Mouse (Mus musculus) embryonic facial prominence, embryonic 14.5 days (tissue): Measurements from ENCODE around the gene Slc25a28. TPM values are rescaled to one million over a fixed set of nuclear protein-coding genes. Genes with fewer than 3 reads are reported as not detected.

Experiments
- ATAC-seq: fragments of 200-750 bp; cut with Nextera tagmentation; 2 replicates; pipeline ENCODE4 v1.8.0; 2017; ENCODE audit warnings: low read depth, moderate number of reproducible peaks, moderate TSS enrichment
- DNase-seq: peaks from one replicate; pipeline ENCODE4 v3.0.0-alpha.2; 2015; ENCODE audit warnings: low spot score
- H3K27ac ChIP-seq: fragments of 300-500 bp; sonication (generic); replicated peaks from 2 replicates; pipeline ENCODE4 v1.5.1; 2014; ENCODE audit warnings: low read depth, mild to moderate bottlenecking, low read length, moderate library complexity
- H3K27me3 ChIP-seq: fragments of 300-500 bp; sonication (generic); replicated peaks from 2 replicates; pipeline ENCODE4 v1.6.1; 2014; ENCODE audit warnings: low read length; ENCODE audit not compliant: control insufficient read depth, insufficient read depth
- H3K36me3 ChIP-seq: fragments of 300-500 bp; sonication (generic); 2 replicates; pipeline ENCODE4 v1.6.1; 2014; ENCODE audit warnings: low read length, mixed read lengths; ENCODE audit not compliant: control insufficient read depth, insufficient read depth
- H3K4me1 ChIP-seq: fragments of 300-500 bp; sonication (generic); 2 replicates; pipeline ENCODE4 v1.6.1; 2014; ENCODE audit warnings: antibody characterized with exemption, low read length; ENCODE audit not compliant: control insufficient read depth, insufficient read depth
- H3K4me2 ChIP-seq: fragments of 300-500 bp; sonication (generic); 2 replicates; pipeline ENCODE4 v1.6.1; 2014; ENCODE audit warnings: low read depth, mild to moderate bottlenecking, low read length, moderate library complexity, mixed read lengths
- H3K4me3 ChIP-seq: fragments of 300-500 bp; sonication (generic); 2 replicates; pipeline ENCODE4 v1.5.1; 2014; ENCODE audit warnings: low read depth, mild to moderate bottlenecking, low read length
- H3K9ac ChIP-seq: fragments of 300-500 bp; sonication (generic); 2 replicates; pipeline ENCODE4 v1.6.1; 2014; ENCODE audit warnings: low read depth, mild to moderate bottlenecking, low read length, moderate library complexity, mixed read lengths
- H3K9me3 ChIP-seq: fragments of 300-500 bp; sonication (generic); 2 replicates; pipeline ENCODE4 v1.6.1; 2016; ENCODE audit warnings: low read length; ENCODE audit not compliant: control insufficient read depth
- WGBS: fragments of 180-500 bp; shearing (Covaris S2); extraction: QIAGEN DNeasy Blood & Tissue Kit; methylation state at CpG from one replicate; pipeline ENCODE4 v1.1.7; 2014; 5-methylcytosine and 5-hydroxymethylcytosine counted together
- polyA plus RNA-seq: library from polyadenylated mRNA; unstranded; fragments of >200 nt; fragmentation: Nextera tagmentation; extraction: Ambion mirVana; gene quantifications from 2 replicates; pipeline ENCODE4 v1.2.1, GENCODE M21; 2014

The Slc25a28 gene
- polyA plus RNA-seq, 1 experiment from 2014 or later: 12.1 TPM

DNA sequence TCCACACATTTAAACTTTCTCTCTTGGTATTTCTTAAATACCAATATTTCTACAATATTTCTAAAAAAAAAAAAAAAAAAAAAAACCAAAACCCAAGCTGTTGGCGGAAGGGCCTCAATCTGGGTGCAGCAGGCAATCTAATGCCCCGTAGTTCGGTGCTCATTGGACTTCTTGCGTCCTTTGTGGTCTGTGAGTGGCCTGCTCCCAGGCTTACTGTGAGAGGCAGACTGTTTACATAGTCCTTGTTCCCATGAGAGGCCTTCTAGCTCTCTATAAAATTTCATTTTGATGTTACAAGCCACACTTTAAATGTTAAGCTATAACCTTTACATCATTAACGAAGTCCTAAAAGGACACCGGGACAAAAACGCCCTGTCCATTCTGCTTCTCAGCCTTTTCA is 33.5 kb upstream of the Slc25a28 start:
- ATAC-seq (no peak), DNase-seq (no peak)
- H3K27me3 ChIP-seq: no peaks in the 10 kb centered on the region
- H3K9ac ChIP-seq: no peak overlapping the region
- H3K36me3 ChIP-seq: peaks cover 63% of the 10 kb centered on the region
- WGBS: 93% methylated on average over 7 of the region's 7 CpGs
- H3K4me2 ChIP-seq: no peak overlapping the region
- no peak overlapping the region for H3K27ac ChIP-seq
- H3K4me3 ChIP-seq: no peak overlapping the region
- no peaks in the 10 kb centered on the region for H3K9me3 ChIP-seq
- H3K4me1 ChIP-seq: no peaks in the 10 kb centered on the region

DNA sequence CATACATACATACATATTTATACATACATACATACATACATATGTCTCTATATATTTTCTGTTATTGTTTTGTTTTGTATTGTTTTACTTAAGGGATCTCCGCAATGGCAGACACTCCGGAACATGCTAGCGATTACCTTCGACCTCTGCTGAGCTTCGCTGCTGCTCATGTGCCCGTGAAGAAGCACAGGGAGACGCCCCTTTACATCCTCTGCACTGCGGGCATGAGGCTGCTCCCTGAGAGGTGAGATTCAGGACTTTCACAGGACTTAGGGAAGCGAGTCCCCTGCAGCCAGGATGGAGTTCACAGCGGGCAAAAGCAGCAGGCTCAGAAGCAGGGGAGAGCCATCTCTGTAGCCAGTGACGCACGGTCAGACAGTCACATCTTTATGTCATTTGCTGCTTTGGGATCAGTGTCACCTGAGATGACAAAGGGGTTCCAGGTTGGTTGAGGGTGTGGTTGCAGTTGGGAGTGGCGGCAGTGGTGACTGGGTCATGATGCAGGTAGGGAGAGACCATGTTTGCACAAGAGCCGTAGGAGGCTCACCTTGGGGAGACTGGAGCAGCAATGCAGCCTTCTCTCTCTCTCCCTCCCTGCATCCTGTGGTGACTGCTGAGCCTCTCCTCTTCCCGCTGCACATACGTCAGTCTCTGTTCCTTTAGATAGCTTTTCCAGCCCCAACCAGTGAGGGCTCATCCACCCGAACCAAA is 30.3 kb upstream of the Slc25a28 start:
- no peaks in the 10 kb centered on the region for H3K27me3 ChIP-seq
- H3K9me3 ChIP-seq: no peaks in the 10 kb centered on the region
- no peak overlapping the region for H3K27ac ChIP-seq
- H3K4me1 ChIP-seq: no peaks in the 10 kb centered on the region
- WGBS: 85% methylated on average over 17 of the region's 17 CpGs
- H3K4me2 ChIP-seq: no peak overlapping the region
- H3K36me3 ChIP-seq: peaks cover 62% of the 10 kb centered on the region
- no peak overlapping the region for H3K4me3 ChIP-seq
- no peak for DNase-seq
- H3K9ac ChIP-seq: no peak overlapping the region
- ATAC-seq: no peak

DNA sequence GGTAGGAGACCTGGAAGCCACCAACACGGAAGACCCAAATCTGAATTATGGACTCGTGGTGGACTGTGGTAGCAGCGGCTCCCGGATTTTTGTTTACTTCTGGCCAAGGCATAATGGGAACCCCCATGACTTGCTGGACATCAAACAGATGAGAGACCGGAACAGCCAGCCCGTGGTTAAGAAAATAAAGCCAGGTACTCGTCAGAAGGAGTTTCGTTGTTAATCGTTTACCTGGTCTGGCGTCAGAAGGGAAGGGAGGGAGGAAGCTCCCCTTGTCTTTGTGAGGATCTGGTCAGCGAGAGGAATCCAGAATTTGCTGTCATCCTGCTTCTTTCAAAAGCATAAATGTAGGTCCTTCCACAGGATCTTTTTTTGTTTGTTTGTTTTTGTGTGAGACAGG is 29.5 kb upstream of the Slc25a28 start:
- Histone ChIP-seq H3K36me3 (peaks cover 65% of the 10 kb centered on the region), H3K27ac (no peak overlapping the region), H3K9ac (no peak overlapping the region), H3K9me3 (no peaks in the 10 kb centered on the region), H3K4me2 (no peak overlapping the region), H3K4me1 (no peaks in the 10 kb centered on the region), H3K27me3 (no peaks in the 10 kb centered on the region), H3K4me3 (no peak overlapping the region)
- no peak for ATAC-seq
- no peak for DNase-seq
- WGBS: 89% methylated on average over 11 of the region's 11 CpGs

DNA sequence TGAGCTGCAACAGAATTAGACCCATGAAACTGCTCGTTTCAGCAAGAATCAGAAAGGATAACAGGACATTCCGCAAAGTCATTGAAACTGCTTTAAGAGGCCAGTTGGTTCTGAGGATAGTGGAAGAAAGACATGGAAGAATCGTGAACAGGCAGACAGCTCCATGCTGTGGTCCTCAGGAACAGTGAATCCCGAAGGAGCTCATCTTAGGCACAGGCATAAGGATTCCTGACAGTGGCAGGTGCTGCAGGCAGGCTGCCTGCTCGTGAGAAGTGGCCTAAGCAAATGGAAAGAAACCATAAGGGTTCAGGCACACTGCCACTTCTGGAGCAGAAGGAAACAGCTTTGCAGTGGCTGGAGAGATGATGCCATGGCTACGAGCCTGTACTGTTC is 25.1 kb upstream of the Slc25a28 start:
- ATAC-seq: no peak
- WGBS: 78% methylated on average over 6 of the region's 6 CpGs

DNA sequence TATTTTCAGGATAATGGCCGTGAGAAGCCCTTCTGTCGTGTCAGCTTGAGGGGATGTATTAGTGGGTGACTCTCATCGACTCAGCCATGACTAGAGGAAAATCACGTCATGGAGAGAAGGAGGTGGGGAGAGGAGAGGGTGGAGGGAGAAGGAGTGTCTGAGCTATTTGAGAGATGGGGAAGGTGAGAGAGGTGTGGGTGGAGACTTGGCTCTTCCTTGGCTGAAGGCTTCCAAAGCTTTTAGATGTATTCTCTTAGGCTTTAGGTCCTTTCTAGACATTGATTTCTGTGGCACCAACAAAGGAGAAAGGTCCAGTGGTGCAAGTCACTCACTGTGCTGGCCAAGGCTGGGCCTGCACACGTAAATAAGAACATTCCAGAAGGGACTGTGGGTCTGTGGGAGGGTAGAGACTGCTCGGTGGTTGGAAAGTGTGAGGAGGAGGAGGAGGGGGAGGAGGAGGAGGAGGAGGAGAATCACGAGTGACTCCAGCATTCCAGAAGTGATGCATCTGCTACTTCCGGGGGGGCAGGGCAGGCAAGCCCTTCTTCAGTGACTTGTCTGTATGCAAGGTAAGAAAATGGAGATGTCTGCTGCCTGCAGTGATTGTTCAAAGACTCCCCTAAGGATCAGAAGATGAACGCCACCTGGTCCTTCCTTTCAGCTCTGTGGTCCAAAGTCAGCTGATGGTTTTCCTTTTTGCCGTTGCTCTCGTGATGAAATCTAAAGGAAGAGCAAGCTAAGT is 24.5 kb upstream of the Slc25a28 start:
- H3K4me1 ChIP-seq: no peaks in the 10 kb centered on the region
- no peak overlapping the region for H3K4me2 ChIP-seq
- DNase-seq (no peak), ATAC-seq (no peak)
- no peak overlapping the region for H3K27ac ChIP-seq
- no peaks in the 10 kb centered on the region for H3K27me3 ChIP-seq
- no peak overlapping the region for H3K9ac ChIP-seq
- no peak overlapping the region for H3K4me3 ChIP-seq
- no peaks in the 10 kb centered on the region for H3K9me3 ChIP-seq
- 71% methylated on average over 11 of the region's 11 CpGs for WGBS
- H3K36me3 ChIP-seq: peaks cover 35% of the 10 kb centered on the region

More for the DNA sequence above, 25.1 kb upstream of the Slc25a28 start:
- no peaks in the 10 kb centered on the region for H3K27me3 ChIP-seq
- no peak overlapping the region for H3K4me3 ChIP-seq
- H3K4me1 ChIP-seq: no peaks in the 10 kb centered on the region
- no peaks in the 10 kb centered on the region for H3K9me3 ChIP-seq
- peaks cover 40% of the 10 kb centered on the region for H3K36me3 ChIP-seq
- no peak overlapping the region for H3K27ac ChIP-seq
- DNase-seq: no peak
- H3K9ac ChIP-seq: no peak overlapping the region
- H3K4me2 ChIP-seq: no peak overlapping the region

DNA sequence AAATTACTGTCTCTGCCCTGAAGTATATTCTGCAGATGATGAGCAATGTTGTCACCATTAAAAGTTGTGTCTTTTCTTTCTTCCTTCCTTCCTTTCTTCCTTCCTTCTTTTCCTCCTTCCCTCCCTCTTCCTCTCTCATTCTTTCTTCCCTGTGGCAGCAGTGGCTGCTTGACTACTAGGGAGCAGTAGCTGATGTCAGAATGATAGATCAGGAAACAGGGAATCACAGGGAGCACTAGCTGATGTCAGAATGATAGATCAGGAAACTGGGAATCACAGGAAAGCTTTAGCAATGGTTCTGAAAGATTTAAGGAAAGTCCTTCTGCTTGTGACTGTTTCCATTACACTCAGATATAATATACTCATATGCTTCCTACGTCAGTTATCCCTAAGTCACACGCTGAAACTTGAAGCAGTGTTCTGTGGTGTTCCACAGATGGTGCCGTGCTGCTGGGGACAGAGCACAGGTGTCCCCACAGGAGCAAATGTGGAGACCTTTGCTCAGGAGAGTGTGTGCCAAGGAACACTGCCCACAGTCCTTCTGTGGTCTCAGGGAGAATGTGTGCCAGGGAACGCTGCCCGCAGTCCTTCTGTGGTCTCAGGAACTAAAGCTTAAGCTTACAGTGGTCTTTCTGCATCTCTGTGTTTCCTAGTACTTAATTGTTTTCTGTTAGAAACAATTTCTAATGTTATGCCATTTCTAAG is 23.1 kb upstream of the Slc25a28 start:
- H3K4me1 ChIP-seq: no peaks in the 10 kb centered on the region
- no peak overlapping the region for H3K4me2 ChIP-seq
- ATAC-seq: no peak
- no peak overlapping the region for H3K27ac ChIP-seq
- no peak for DNase-seq
- H3K36me3 ChIP-seq: peaks cover 31% of the 10 kb centered on the region
- H3K9ac ChIP-seq: no peak overlapping the region
- no peak overlapping the region for H3K4me3 ChIP-seq
- no peaks in the 10 kb centered on the region for H3K9me3 ChIP-seq
- no peaks in the 10 kb centered on the region for H3K27me3 ChIP-seq
- WGBS: 92% methylated on average over 5 of the region's 5 CpGs

DNA sequence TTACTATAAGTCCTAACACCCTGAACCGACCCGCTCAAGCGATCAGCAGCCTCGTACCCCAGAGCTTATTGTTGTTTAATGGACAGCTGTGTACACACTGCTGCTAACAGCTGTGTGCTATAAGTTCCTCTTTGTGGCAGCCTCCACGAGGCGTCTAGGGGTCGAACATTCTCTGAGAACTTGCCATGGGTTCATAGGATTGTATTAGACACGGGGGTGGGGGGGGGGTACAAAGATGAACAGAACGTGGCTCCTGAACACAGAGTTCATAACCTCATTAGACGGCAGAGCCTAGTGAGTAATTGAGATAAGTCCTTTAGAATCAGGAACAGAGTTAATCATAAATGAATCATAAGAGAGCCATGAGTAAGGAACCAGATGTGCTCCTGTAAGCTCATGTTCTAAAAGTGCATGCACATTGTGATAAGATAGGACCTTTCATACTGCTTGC is 20.9 kb upstream of the Slc25a28 start:
- no peak overlapping the region for H3K4me2 ChIP-seq
- no peak for DNase-seq
- H3K27ac ChIP-seq: no peak overlapping the region
- no peaks in the 10 kb centered on the region for H3K27me3 ChIP-seq
- H3K9me3 ChIP-seq: peaks cover 3% of the 10 kb centered on the region; the same call in 1 of the 2 replicates
- no peaks in the 10 kb centered on the region for H3K4me1 ChIP-seq
- H3K36me3 ChIP-seq: peaks cover 33% of the 10 kb centered on the region
- ATAC-seq: peak; percentile 33; the same call in 1 of the 2 replicates
- no peak overlapping the region for H3K9ac ChIP-seq
- no peak overlapping the region for H3K4me3 ChIP-seq
- 56% methylated on average over 10 of the region's 10 CpGs for WGBS

DNA sequence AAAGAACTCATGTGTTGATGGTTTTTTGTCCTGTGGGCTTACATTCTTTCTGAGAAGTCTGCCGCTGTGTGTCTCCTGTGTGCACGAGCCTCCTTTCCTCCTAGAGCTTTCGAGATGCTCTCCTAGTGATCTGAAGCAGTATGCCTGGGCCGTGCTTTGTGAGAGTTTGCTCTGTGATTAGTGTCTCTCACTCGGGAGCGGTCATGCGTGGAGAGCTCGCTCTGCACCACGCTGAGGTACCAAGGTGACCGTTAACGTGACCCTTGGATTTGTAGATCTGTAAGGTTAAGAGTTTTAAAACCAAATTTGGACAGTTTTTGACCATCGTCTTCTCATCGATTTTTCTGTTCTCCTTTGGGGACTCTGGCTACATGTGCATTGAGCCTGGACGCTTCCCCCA is 18.1 kb upstream of the Slc25a28 start:
- Histone ChIP-seq H3K4me3 (no peak overlapping the region), H3K27ac (no peak overlapping the region), H3K4me2 (no peak overlapping the region), H3K4me1 (no peaks in the 10 kb centered on the region), H3K36me3 (peaks cover 18% of the 10 kb centered on the region), H3K9ac (no peak overlapping the region), H3K27me3 (no peaks in the 10 kb centered on the region), H3K9me3 (peaks cover 3% of the 10 kb centered on the region; the same call in 1 of the 2 replicates)
- ATAC-seq (no peak), DNase-seq (no peak)
- 83% methylated on average over 14 of the region's 14 CpGs for WGBS
